ENCODE assay signal across 11 mouse cellular contexts in the genomic region with DNA sequence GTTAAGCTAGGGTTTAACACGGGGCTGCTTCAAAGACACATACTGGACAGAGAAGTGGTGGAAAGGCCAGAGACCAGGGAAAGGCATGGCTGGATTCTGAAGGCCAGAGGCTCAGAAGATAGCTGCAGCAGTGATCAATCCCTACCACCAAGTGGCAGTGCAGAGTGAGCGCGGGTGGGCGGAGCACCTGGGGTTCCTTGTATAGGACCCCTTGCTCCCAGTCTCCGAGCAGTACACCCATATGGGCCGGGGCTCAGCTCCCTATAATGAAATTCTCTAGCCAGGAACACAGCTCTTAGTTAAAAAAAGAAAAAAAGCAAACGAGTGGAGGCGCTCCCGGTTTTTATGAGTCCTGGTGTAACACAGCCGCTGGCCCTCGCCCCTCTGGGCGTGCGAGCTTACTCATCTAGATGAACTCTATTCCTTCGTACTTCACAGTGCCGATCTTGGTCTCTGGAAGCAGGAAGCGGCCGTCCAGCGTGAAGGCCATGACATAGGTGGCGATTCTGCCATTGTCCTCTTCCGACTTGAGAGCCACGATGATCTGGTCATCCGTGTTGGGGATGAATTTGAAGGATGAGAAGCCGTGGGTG. TPM values are rescaled to one million over a fixed set of nuclear protein-coding genes. Genes with fewer than 3 reads are reported as not detected.
DNase-seq lines count a peak whose midpoint lies in the region; ATAC-seq and TF ChIP-seq lines count a peak whose summit lies in the region.
"Had no signal": no experiment of that assay in that cellular context is flagged by ENCODE, and none has a peak within 500 bp of the region (broad histone marks: within the 10 kb centered on the region; RNA-seq: fewer than 3 reads in every experiment).

No protein-coding gene starts in this region.

- WGBS in heart, postnatal 0 days: 83% methylated on average over 23 of the region's 23 CpGs
- 82% methylated on average over 23 of the region's 23 CpGs for WGBS in heart, embryonic 10.5 days
- WGBS in hindbrain, embryonic 11.5 days: 80% methylated on average over 23 of the region's 23 CpGs

- peaks cover 49% of the 10 kb centered on the region for H3K36me3 ChIP-seq in heart, postnatal 0 days (replicated peaks; ENCODE audit: control insufficient read depth, insufficient read depth, low read length)
- H3K36me3 ChIP-seq in heart, embryonic 10.5 days: peaks cover 63% of the 10 kb centered on the region
- 0 out of 2 replicates have a peak, but pooled peaks cover 5% of the 10 kb centered on the region for H3K36me3 ChIP-seq in hindbrain, embryonic 11.5 days (ENCODE audit: control insufficient read depth, insufficient read depth, low read length)

- H3K4me1 ChIP-seq in heart, postnatal 0 days (ENCODE audit: control insufficient read depth, insufficient read depth): peaks cover under 1% of the 10 kb centered on the region; the same call in 1 of the 2 replicates
- H3K4me1 ChIP-seq in heart, embryonic 10.5 days: peaks cover 52% of the 10 kb centered on the region
- H3K4me1 ChIP-seq in hindbrain, embryonic 11.5 days (replicated peaks; ENCODE audit: control insufficient read depth, insufficient read depth, low read length): no peaks in the 10 kb centered on the region

- H3K4me3 ChIP-seq in heart, postnatal 0 days (ENCODE audit: low read depth, low read length): no peak overlapping the region
- H3K4me3 ChIP-seq in heart, embryonic 10.5 days: no peak overlapping the region
- H3K4me3 ChIP-seq in hindbrain, embryonic 11.5 days (ENCODE audit: low read depth, low read length): no peak overlapping the region

- no peak for ATAC-seq in heart, postnatal 0 days (ENCODE audit: insufficient read depth, low read depth)
- no peak for ATAC-seq in inflammation-experienced regulatory T-cells, adult 6 months
- no peak for ATAC-seq in hindbrain, embryonic 11.5 days (ENCODE audit: low FRiP score)
- ATAC-seq: Patski had no signal

- H3K27me3 ChIP-seq in heart, postnatal 0 days (ENCODE audit: control insufficient read depth, insufficient read depth, low read length): no peaks in the 10 kb centered on the region
- H3K27me3 ChIP-seq in heart, embryonic 10.5 days (ENCODE audit: insufficient read depth, poor library complexity, severe bottlenecking): 0 out of 2 replicates have a peak, but pooled peaks cover 3% of the 10 kb centered on the region
- no peaks in the 10 kb centered on the region for H3K27me3 ChIP-seq in hindbrain, embryonic 11.5 days (ENCODE audit: control insufficient read depth, insufficient read depth, low read length)
- H3K27me3 ChIP-seq: Patski had no signal

- no peaks in the 10 kb centered on the region for H3K9me3 ChIP-seq in heart, postnatal 0 days (replicated peaks; ENCODE audit: control insufficient read depth, low read length)
- H3K9me3 ChIP-seq in heart, embryonic 10.5 days: no peaks in the 10 kb centered on the region
- H3K9me3 ChIP-seq in hindbrain, embryonic 11.5 days (ENCODE audit: control insufficient read depth, low read length): no peaks in the 10 kb centered on the region

- H3K9ac ChIP-seq in heart, postnatal 0 days (replicated peaks; ENCODE audit: low read depth, low read length): no peak overlapping the region
- H3K9ac ChIP-seq in hindbrain, embryonic 11.5 days (ENCODE audit: low read depth, low read length): no peak overlapping the region

- H3K4me2 ChIP-seq in heart, postnatal 0 days (ENCODE audit: low read depth, low read length): no peak overlapping the region
- H3K4me2 ChIP-seq in hindbrain, embryonic 11.5 days (replicated peaks; ENCODE audit: low read depth, low read length): no peak overlapping the region

- TF ChIP-seq CTCF in heart, postnatal 0 days (IDR thresholded peaks at IDR 0.05; ENCODE audit: low read depth): peak; percentile 13; the same call in 1 of the 2 replicates

- TF ChIP-seq EP300 in heart, postnatal 0 days (IDR thresholded peaks at IDR 0.05; ENCODE audit: low read depth): no peak

- DNase-seq in heart, postnatal 0 days (ENCODE audit: low spot score): no peak
- no peak for DNase-seq in heart, embryonic 10.5 days (ENCODE audit: low spot score)
- DNase-seq in right cerebral cortex, postnatal 14 days: peak; percentile 49
- no peak for DNase-seq in right cerebral cortex, postnatal 36 days (ENCODE audit: low spot score in 2 of 2)
- DNase-seq in adrenal gland, postnatal 14 days: peak; percentile 75
- peak; percentile 64 to 74 for DNase-seq in lung, postnatal 4 days
- no peak for DNase-seq in hindbrain, embryonic 11.5 days (ENCODE audit: low spot score)

- H3K27ac ChIP-seq in heart, postnatal 0 days (ENCODE audit: low read depth): no peak overlapping the region
- no peak overlapping the region for H3K27ac ChIP-seq in heart, embryonic 10.5 days
- no peak overlapping the region for H3K27ac ChIP-seq in hindbrain, embryonic 11.5 days (ENCODE audit: low read depth, low read length)

RNA-seq across cellular contexts. Expression of a gene that starts 5.5 kb away (rescaled TPM):
- total RNA-seq in heart, postnatal 0 days (2014; rRNA removed; ENCODE audit: low replicate concordance): 77.9 and 83.1 TPM in 2 replicates
- 27.6 and 28.6 TPM in 2 replicates for polyA plus RNA-seq in heart, postnatal 0 days (2015; fragmentation: Nextera tagmentation; extraction: Ambion mirVana)
- polyA plus RNA-seq in heart, embryonic 10.5 days (2016; fragmentation: Nextera tagmentation; extraction: Ambion mirVana): 5.1 and 6.2 TPM in 2 replicates
- 51.1 and 59.7 TPM in 2 replicates for total RNA-seq in adrenal gland, postnatal 14 days (2021)
- polyA plus RNA-seq in inflammation-experienced regulatory T-cells, adult 6 months (2017; shearing (Covaris generic)): 100 to 1,000 TPM in 2 of 3 experiments, 10 to 100 TPM in 1; 86.5 to 166 (median 133) TPM
- 1.9 and 2.7 TPM in 2 replicates for polyA plus RNA-seq in hindbrain, embryonic 11.5 days (2014; fragmentation: Nextera tagmentation; extraction: Ambion mirVana)

RNA-seq across cellular contexts. Expression of a gene that starts 11.5 kb away (rescaled TPM):
- 28.3 and 35.5 TPM in 2 replicates for total RNA-seq in heart, postnatal 0 days (2014; rRNA removed; ENCODE audit: low replicate concordance)
- polyA plus RNA-seq in heart, postnatal 0 days (2015; fragmentation: Nextera tagmentation; extraction: Ambion mirVana): 10.4 and 12.6 TPM in 2 replicates
- 22.4 and 23.5 TPM in 2 replicates for polyA plus RNA-seq in heart, embryonic 10.5 days (2016; fragmentation: Nextera tagmentation; extraction: Ambion mirVana)
- 25.3 and 28.4 TPM in 2 replicates for total RNA-seq in adrenal gland, postnatal 14 days (2021)
- polyA plus RNA-seq in inflammation-experienced regulatory T-cells, adult 6 months (2017; shearing (Covaris generic)): 10 to 100 TPM; 23.6 to 35.7 (median 25.1) TPM
- polyA plus RNA-seq in hindbrain, embryonic 11.5 days (2014; fragmentation: Nextera tagmentation; extraction: Ambion mirVana): 21.0 and 21.1 TPM in 2 replicates

RNA-seq across cellular contexts. Expression of a gene that starts 20.6 kb away (rescaled TPM):
- 5.8 and 12.6 TPM in 2 replicates for total RNA-seq in heart, postnatal 0 days (2014; rRNA removed; ENCODE audit: low replicate concordance)
- 7.8 and 8.3 TPM in 2 replicates for polyA plus RNA-seq in heart, postnatal 0 days (2015; fragmentation: Nextera tagmentation; extraction: Ambion mirVana)
- 2.7 and 3.3 TPM in 2 replicates for polyA plus RNA-seq in heart, embryonic 10.5 days (2016; fragmentation: Nextera tagmentation; extraction: Ambion mirVana)
- total RNA-seq in adrenal gland, postnatal 14 days (2021): 23.7 and 29.2 TPM in 2 replicates
- polyA plus RNA-seq in inflammation-experienced regulatory T-cells, adult 6 months (2017; shearing (Covaris generic)): not detected
- 1.1 and 2.5 TPM in 2 replicates for polyA plus RNA-seq in hindbrain, embryonic 11.5 days (2014; fragmentation: Nextera tagmentation; extraction: Ambion mirVana)
- total RNA-seq: hematopoietic stem cell, adult 5-6 weeks; neutrophil, adult 5-6 weeks had no signal

RNA-seq across cellular contexts. Expression of a gene that starts 51.9 kb away (rescaled TPM):
- 77.5 and 78.5 TPM in 2 replicates for total RNA-seq in heart, postnatal 0 days (2014; rRNA removed; ENCODE audit: low replicate concordance)
- polyA plus RNA-seq in heart, postnatal 0 days (2015; fragmentation: Nextera tagmentation; extraction: Ambion mirVana): 61.9 and 65.5 TPM in 2 replicates
- polyA plus RNA-seq in heart, embryonic 10.5 days (2016; fragmentation: Nextera tagmentation; extraction: Ambion mirVana): 37.4 and 39.2 TPM in 2 replicates
- 78.9 and 94.3 TPM in 2 replicates for total RNA-seq in adrenal gland, postnatal 14 days (2021)
- 10 to 100 TPM in 2 of 3 experiments, 1 to 10 TPM in 1; 6.1 to 17.3 (median 16.4) TPM for polyA plus RNA-seq in inflammation-experienced regulatory T-cells, adult 6 months (2017; shearing (Covaris generic))
- polyA plus RNA-seq in hindbrain, embryonic 11.5 days (2014; fragmentation: Nextera tagmentation; extraction: Ambion mirVana): 39.5 and 41.2 TPM in 2 replicates

Comparison
In these comparisons a context has a peak if more than half of its experiments do, and no peak if none do; other contexts are left out.
1. DNase-seq: peak in right cerebral cortex, postnatal 14 days (single experiment), adrenal gland, postnatal 14 days (single experiment) and lung, postnatal 4 days (2 of 2); none in heart, postnatal 0 days (single experiment), heart, embryonic 10.5 days (single experiment), right cerebral cortex, postnatal 36 days (0 of 2) and hindbrain, embryonic 11.5 days (single experiment).